Mouse (Mus musculus) lung, adult 2 months (tissue): ENCODE data around the gene Osbpl8.

Experiments
- CTCF ChIP-seq: fragments of 200-500 bp; IDR thresholded peaks from 2 replicates; pipeline ENCODE4 v1.5.1; 2011; ENCODE audit warnings: mild to moderate bottlenecking, low read length, control low read depth; ENCODE audit not compliant: insufficient read depth
- POLR2A ChIP-seq: fragments of 200-500 bp; IDR thresholded peaks from 2 replicates; pipeline ENCODE4 v1.6.1; 2011; ENCODE audit warnings: low read depth, mild to moderate bottlenecking, control low read depth, low read length, borderline replicate concordance; ENCODE audit errors: extremely low read depth

- TF ChIP-seq CTCF (no peak), POLR2A (no peak)
These were observed 179.0 kb downstream of the Osbpl8 start for GRCm38 (mm10) chr10:111343555-111343954.
